Mouse (Mus musculus) liver, postnatal 0 days (tissue): ENCODE data around the gene Eef1akmt1.

Experiments used
- CTCF ChIP-seq: sonication (generic); IDR thresholded peaks from 2 replicates; pipeline ENCODE4 v1.5.1; 2016; ENCODE audit warnings: antibody characterized with exemption, low read depth
- EP300 ChIP-seq: IDR thresholded peaks from 2 replicates; pipeline ENCODE4 v1.6.1; 2016; ENCODE audit warnings: antibody characterized with exemption, low read depth, mild to moderate bottlenecking

- no peak for TF ChIP-seq CTCF
- TF ChIP-seq EP300: no peak
These were observed 5.8 kb downstream of the Eef1akmt1 start for GRCm38 (mm10) chr14:57565626-57566025.
